Mouse (Mus musculus): ENCODE data around the gene Dstn.

DNA sequence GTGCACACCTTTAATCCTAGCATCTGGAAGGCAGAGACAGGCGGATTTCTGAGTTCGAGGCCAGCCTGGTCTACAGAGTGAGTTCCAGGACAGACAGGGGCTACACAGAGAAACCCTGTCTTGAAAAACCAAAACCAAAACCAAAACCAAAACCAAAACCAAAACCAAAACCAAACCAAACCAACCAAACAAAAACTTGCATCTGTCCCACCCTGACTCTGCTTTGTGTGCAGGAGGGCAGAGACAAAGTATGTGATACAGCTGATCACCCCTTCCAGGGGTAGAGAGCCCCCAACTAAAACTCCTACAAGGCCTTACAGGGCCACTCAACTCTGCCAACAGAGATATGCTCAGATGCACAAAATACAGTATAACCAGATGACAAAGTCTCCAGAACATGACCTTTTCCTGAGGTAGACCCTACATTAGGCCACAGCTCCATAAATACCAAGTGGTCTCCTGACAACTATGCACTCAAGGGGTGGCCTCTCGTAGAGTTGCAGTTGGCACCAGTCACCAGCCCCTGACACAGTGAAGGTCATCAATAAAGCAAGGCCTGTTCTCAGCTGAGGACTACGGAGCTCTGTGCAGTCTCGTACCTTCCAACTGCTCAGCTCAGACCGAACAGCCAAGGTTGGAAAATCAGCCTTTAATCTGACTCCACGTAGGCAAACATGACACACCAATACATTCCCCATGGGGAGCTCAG, 77.0 kb downstream of the Dstn start:
- TF ChIP-seq POLR2A (IDR thresholded peaks at IDR 0.05; ENCODE audit: insufficient read depth, low read length), result no peak
- no peak for TF ChIP-seq EP300 (IDR thresholded peaks at IDR 0.05; ENCODE audit: insufficient read depth, low read depth, low read length)
